ENCODE assay signal across 15 mouse cellular contexts in genomic region chr5:80783892-80784291, GRCm38 (mm10).
DNase-seq lines count a peak whose midpoint lies in the region; ATAC-seq lines count a peak whose summit lies in the region.
"Had no signal": no experiment of that assay in that cellular context is flagged by ENCODE, and none has a peak within 500 bp of the region (broad histone marks: within the 10 kb centered on the region; RNA-seq: fewer than 3 reads in every experiment).

No protein-coding gene starts in this region.

- no peaks in the 10 kb centered on the region for H3K36me3 ChIP-seq in forebrain, embryonic 13.5 days (ENCODE audit: poor library complexity, severe bottlenecking)
- H3K36me3 ChIP-seq in hindbrain, embryonic 12.5 days, result no peaks in the 10 kb centered on the region
- H3K36me3 ChIP-seq: limb, embryonic 12.5 days; liver, embryonic 15.5 days; midbrain, embryonic 12.5 days had no signal

- no peak overlapping the region for H3K4me3 ChIP-seq in forebrain, embryonic 13.5 days
- no peak overlapping the region for H3K4me3 ChIP-seq in hindbrain, embryonic 12.5 days
- H3K4me3 ChIP-seq: erythroblast, embryonic 14.5 days; limb, embryonic 12.5 days; liver, embryonic 15.5 days; midbrain, embryonic 12.5 days had no signal

- intact Hi-C loops in left cerebral cortex, postnatal 25 days (cut with DNase I), result loop anchor here (1.0 to 2.0 kb wide), 2 partner anchors 236 to 745 kb away; partner anchors contain the start of gene Adgrl3

- ATAC-seq in forebrain, embryonic 13.5 days, result no peak
- no peak for ATAC-seq in hindbrain, embryonic 12.5 days (ENCODE audit: low FRiP score)

- H3K9ac ChIP-seq in forebrain, embryonic 13.5 days, result no peak overlapping the region
- no peak overlapping the region for H3K9ac ChIP-seq in hindbrain, embryonic 12.5 days
- H3K9ac ChIP-seq: limb, embryonic 12.5 days; liver, embryonic 15.5 days; midbrain, embryonic 12.5 days had no signal

- H3K27ac ChIP-seq in forebrain, embryonic 13.5 days, result no peak overlapping the region
- H3K27ac ChIP-seq in hindbrain, embryonic 12.5 days, result no peak overlapping the region
- H3K27ac ChIP-seq: limb, embryonic 12.5 days; liver, embryonic 15.5 days; midbrain, embryonic 12.5 days had no signal

- DNase-seq in 3T3-L1 (ENCODE audit: low read depth, low spot score), result peak; percentile 23
- peak; percentile 83 to 91 for DNase-seq in frontal cortex, adult 2 months (ENCODE audit: extremely low spot score in 1 of 2, low spot score in 1 of 2)
- DNase-seq in layer of hippocampus, adult 8-10 months (ENCODE audit: low spot score in 2 of 2), result peak; percentile 58 to 72
- peak; percentile 60 to 97 for DNase-seq in left cerebral cortex, postnatal 25 days (ENCODE audit: low spot score in 2 of 2)
- DNase-seq in urinary bladder, adult 2 months (ENCODE audit: low spot score), result no peak
- no peak for DNase-seq in adrenal gland, adult (ENCODE audit: inconsistent age in 2 of 2, low spot score in 1 of 2)
- DNase-seq: cerebellum, adult 2 months; heart, postnatal 14 days; lung, postnatal 14 days had no signal

- H3K4me1 ChIP-seq in forebrain, embryonic 13.5 days, result no peaks in the 10 kb centered on the region
- H3K4me1 ChIP-seq in hindbrain, embryonic 12.5 days, result no peaks in the 10 kb centered on the region
- H3K4me1 ChIP-seq: limb, embryonic 12.5 days; liver, embryonic 15.5 days; midbrain, embryonic 12.5 days had no signal

- H3K9me3 ChIP-seq in forebrain, embryonic 13.5 days (replicated peaks), result no peaks in the 10 kb centered on the region
- no peaks in the 10 kb centered on the region for H3K9me3 ChIP-seq in hindbrain, embryonic 12.5 days (replicated peaks)
- H3K9me3 ChIP-seq: limb, embryonic 12.5 days; liver, embryonic 15.5 days; midbrain, embryonic 12.5 days had no signal

- 86% methylated on average over 4 of the region's 4 CpGs for whole genome bisulfite sequencing in forebrain, embryonic 13.5 days
- 82% methylated on average over 4 of the region's 4 CpGs for WGBS in hindbrain, embryonic 12.5 days

- H3K27me3 ChIP-seq in forebrain, embryonic 13.5 days, result no peaks in the 10 kb centered on the region
- H3K27me3 ChIP-seq in hindbrain, embryonic 12.5 days, result no peaks in the 10 kb centered on the region
- H3K27me3 ChIP-seq: limb, embryonic 12.5 days; liver, embryonic 15.5 days; midbrain, embryonic 12.5 days had no signal

- H3K4me2 ChIP-seq in forebrain, embryonic 13.5 days, result no peak overlapping the region
- no peak overlapping the region for H3K4me2 ChIP-seq in hindbrain, embryonic 12.5 days (replicated peaks)
- H3K4me2 ChIP-seq: limb, embryonic 12.5 days; liver, embryonic 15.5 days; midbrain, embryonic 12.5 days had no signal

Comparison
In these comparisons a context has a peak if more than half of its experiments do, and no peak if none do; other contexts are left out.
1. DNase-seq: peak in 3T3-L1 (single experiment), frontal cortex, adult 2 months (2 of 2), layer of hippocampus, adult 8-10 months (2 of 2) and left cerebral cortex, postnatal 25 days (2 of 2); none in urinary bladder, adult 2 months (single experiment) and adrenal gland, adult (0 of 2).